Mouse (Mus musculus) G1E (cell line): ENCODE results near the gene Vmn2r-ps159.

Experiments used
- CTCF ChIP-seq: IDR thresholded peaks from 2 replicates; pipeline ENCODE4 v1.5.1; 2012; ENCODE audit warnings: low read depth, low read length, inconsistent platforms, mixed read lengths
- GATA1 ChIP-seq: IDR thresholded peaks from 2 replicates; pipeline ENCODE4 v1.6.1; 2012; ENCODE audit warnings: borderline replicate concordance, low read length, inconsistent platforms, mixed read lengths
- GATA2 ChIP-seq: IDR thresholded peaks from 2 replicates; pipeline ENCODE4 v1.6.1; 2012; ENCODE audit warnings: low read depth, low read length, inconsistent platforms, borderline replicate concordance
- TAL1 ChIP-seq: conservative IDR thresholded peaks from 2 replicates; pipeline ENCODE4 v1.6.1; 2012; ENCODE audit warnings: low read depth, low read length, inconsistent platforms, mixed read lengths

DNA sequence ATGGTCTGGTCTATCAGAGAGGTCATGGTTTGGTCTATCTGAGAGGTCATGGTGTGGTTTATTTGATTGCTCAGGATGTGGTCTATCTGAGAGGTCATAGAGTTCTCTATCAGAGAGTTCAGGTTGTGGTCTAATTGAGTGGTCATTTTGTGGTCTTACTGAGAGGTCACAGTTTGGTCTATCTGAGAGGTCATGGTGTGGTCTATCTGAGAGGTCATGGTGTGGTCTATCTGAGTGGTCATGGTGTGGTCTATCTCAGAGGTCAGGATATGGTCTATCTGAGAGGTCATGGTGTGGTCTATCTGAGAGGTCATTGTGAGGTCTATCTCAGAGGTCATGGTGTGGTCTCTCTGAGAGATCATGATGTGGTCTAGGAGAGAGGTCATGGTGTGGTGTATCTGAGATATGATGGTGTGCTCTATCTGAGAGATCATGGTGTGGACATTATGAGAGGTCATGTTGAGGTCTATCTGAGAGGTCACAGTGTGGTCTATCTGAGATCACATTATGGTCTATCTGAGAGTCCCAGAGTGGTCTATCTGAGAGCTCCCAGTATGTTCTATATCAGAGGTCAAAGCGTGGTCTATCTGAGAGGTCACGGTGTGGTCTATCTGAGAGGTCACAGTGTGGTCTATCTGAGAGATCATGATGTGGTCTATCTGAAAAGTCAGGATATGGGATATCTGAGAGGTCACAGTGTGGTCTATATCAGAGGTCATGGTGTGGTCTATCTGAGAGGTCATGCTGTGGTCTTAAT is 11.8 kb downstream of the Vmn2r-ps159 start:
- TF ChIP-seq CTCF (no peak), GATA1 (no peak), GATA2 (no peak), TAL1 (no peak)
